Mouse (Mus musculus): ENCODE results near the gene Prcc. TPM values are rescaled to one million over a fixed set of nuclear protein-coding genes. Genes with fewer than 3 reads are reported as not detected.
A peak's percentile ranks its signal among the peaks of the same experiment; 100 is the strongest.
"Not testable (repeated sequence)": the region's sequence is repeated elsewhere in the genome, so short reads cannot be mapped to it uniquely, and the experiment has no call there.

The Prcc gene
- polyA plus RNA-seq, 1 experiment, result 30.7 TPM

- TF ChIP-seq POLR2A (IDR thresholded peaks at IDR 0.05; ENCODE audit: borderline replicate concordance, extremely low read depth, low read depth, low read length) (no peak), CTCF (IDR thresholded peaks at IDR 0.05; ENCODE audit: insufficient read depth, low read length) (no peak)
- H3K4me1 ChIP-seq (ENCODE audit: control insufficient read depth, insufficient read depth, low read length), result no peaks in the 10 kb centered on the region
- H3K4me3 ChIP-seq (replicated peaks; ENCODE audit: extremely low read depth, low read depth, low read length), result no peak overlapping the region
- 64% methylated on average over 3 of the region's 3 CpGs for WGBS
- no peak for DNase-seq
Observed at GRCm38 (mm10) chr3:87891481-87891880, 6.1 kb upstream of the Prcc start.

GRCm38 (mm10) chr3:87887400-87887799 lies 2.0 kb upstream of the Prcc start:
- DNase-seq; H3K4me1 ChIP-seq (ENCODE audit: control insufficient read depth, insufficient read depth, low read length); H3K4me3 ChIP-seq (replicated peaks; ENCODE audit: extremely low read depth, low read depth, low read length): not testable (repeated sequence)
- 72% methylated on average over 4 of the region's 4 CpGs for WGBS

- Histone ChIP-seq H3K4me1 (ENCODE audit: control insufficient read depth, insufficient read depth, low read length) (peaks cover 9% of the 10 kb centered on the region), H3K4me3 (replicated peaks; ENCODE audit: extremely low read depth, low read depth, low read length) (no peak overlapping the region)
- TF ChIP-seq CTCF (IDR thresholded peaks at IDR 0.05; ENCODE audit: insufficient read depth, low read length) (no peak), POLR2A (IDR thresholded peaks at IDR 0.05; ENCODE audit: borderline replicate concordance, extremely low read depth, low read depth, low read length) (no peak)
- no peak for DNase-seq
- 85% methylated on average over 6 of the region's 6 CpGs for WGBS
Observed at GRCm38 (mm10) chr3:87886416-87886815, 1.0 kb upstream of the Prcc start.

- DNase-seq, result peak; percentile 60
- Histone ChIP-seq H3K4me1 (ENCODE audit: control insufficient read depth, insufficient read depth, low read length) (peaks cover 9% of the 10 kb centered on the region), H3K4me3 (replicated peaks; ENCODE audit: extremely low read depth, low read depth, low read length) (peak overlapping the region; percentile 76)
- no peak for TF ChIP-seq CTCF (IDR thresholded peaks at IDR 0.05; ENCODE audit: insufficient read depth, low read length)
- no peak for TF ChIP-seq POLR2A (IDR thresholded peaks at IDR 0.05; ENCODE audit: borderline replicate concordance, extremely low read depth, low read depth, low read length)
- 6% methylated on average over 10 of the region's 10 CpGs for WGBS
Observed at GRCm38 (mm10) chr3:87886004-87886365, 577 bp upstream of the Prcc start.

- no peak for TF ChIP-seq CTCF (IDR thresholded peaks at IDR 0.05; ENCODE audit: insufficient read depth, low read length)
- no peak for TF ChIP-seq POLR2A (IDR thresholded peaks at IDR 0.05; ENCODE audit: borderline replicate concordance, extremely low read depth, low read depth, low read length)
- under 1% methylated on average over 28 of the region's 28 CpGs for WGBS
- H3K4me1 ChIP-seq (ENCODE audit: control insufficient read depth, insufficient read depth, low read length), result peaks cover 9% of the 10 kb centered on the region
- peak; percentile 20 for DNase-seq
- H3K4me3 ChIP-seq (replicated peaks; ENCODE audit: extremely low read depth, low read depth, low read length), result peak overlapping the region; percentile 85
Observed at GRCm38 (mm10) chr3:87884708-87885251, 628 bp downstream of the Prcc start.

- TF ChIP-seq CTCF (IDR thresholded peaks at IDR 0.05; ENCODE audit: insufficient read depth, low read length) (no peak), POLR2A (IDR thresholded peaks at IDR 0.05; ENCODE audit: borderline replicate concordance, extremely low read depth, low read depth, low read length) (no peak)
- H3K4me1 ChIP-seq (ENCODE audit: control insufficient read depth, insufficient read depth, low read length), result peaks cover 9% of the 10 kb centered on the region
- no peak for DNase-seq
- WGBS, result 2% methylated on average over 3 of the region's 3 CpGs
- peak overlapping the region; percentile 85 for H3K4me3 ChIP-seq (replicated peaks; ENCODE audit: extremely low read depth, low read depth, low read length)
Observed at GRCm38 (mm10) chr3:87884291-87884690, 1.1 kb downstream of the Prcc start.

GRCm38 (mm10) chr3:87877730-87878129 lies 7.7 kb downstream of the Prcc start:
- H3K4me3 ChIP-seq (replicated peaks; ENCODE audit: extremely low read depth, low read depth, low read length), result no peak overlapping the region
- no peak for DNase-seq
- WGBS, result 79% methylated on average over 4 of the region's 4 CpGs
- H3K4me1 ChIP-seq (ENCODE audit: control insufficient read depth, insufficient read depth, low read length), result no peaks in the 10 kb centered on the region; the same call in 1 of the 2 replicates
- no peak for TF ChIP-seq POLR2A (IDR thresholded peaks at IDR 0.05; ENCODE audit: borderline replicate concordance, extremely low read depth, low read depth, low read length)
- TF ChIP-seq CTCF (IDR thresholded peaks at IDR 0.05; ENCODE audit: insufficient read depth, low read length), result no peak

GRCm38 (mm10) chr3:87864111-87864510 lies 21.3 kb downstream of the Prcc start:
- H3K4me1 ChIP-seq (ENCODE audit: control insufficient read depth, insufficient read depth, low read length); H3K4me3 ChIP-seq (replicated peaks; ENCODE audit: extremely low read depth, low read depth, low read length); DNase-seq: not testable (repeated sequence)
- WGBS, result 90% methylated on average over 4 of the region's 4 CpGs

GRCm38 (mm10) chr3:87859813-87860212 lies 25.6 kb downstream of the Prcc start:
- H3K4me1 ChIP-seq (ENCODE audit: control insufficient read depth, insufficient read depth, low read length), result no peaks in the 10 kb centered on the region
- no peak overlapping the region for H3K4me3 ChIP-seq (replicated peaks; ENCODE audit: extremely low read depth, low read depth, low read length)
- WGBS, result 26% methylated on average over 3 of the region's 3 CpGs
- TF ChIP-seq POLR2A (IDR thresholded peaks at IDR 0.05; ENCODE audit: borderline replicate concordance, extremely low read depth, low read depth, low read length) (no peak), CTCF (IDR thresholded peaks at IDR 0.05; ENCODE audit: insufficient read depth, low read length) (peak; percentile 68)
- peak; percentile 41 for DNase-seq

GRCm38 (mm10) chr3:87857666-87858065 lies 27.7 kb downstream of the Prcc start:
- no peak for DNase-seq
- TF ChIP-seq CTCF (IDR thresholded peaks at IDR 0.05; ENCODE audit: insufficient read depth, low read length), result no peak
- no peak for TF ChIP-seq POLR2A (IDR thresholded peaks at IDR 0.05; ENCODE audit: borderline replicate concordance, extremely low read depth, low read depth, low read length)
- no peaks in the 10 kb centered on the region for H3K4me1 ChIP-seq (ENCODE audit: control insufficient read depth, insufficient read depth, low read length)
- H3K4me3 ChIP-seq (replicated peaks; ENCODE audit: extremely low read depth, low read depth, low read length), result no peak overlapping the region
- 91% methylated on average over 8 of the region's 8 CpGs for WGBS

GRCm38 (mm10) chr3:87855936-87856335 lies 29.5 kb downstream of the Prcc start:
- no peak for DNase-seq
- 63% methylated on average over 8 of the region's 8 CpGs for WGBS

More at GRCm38 (mm10) chr3:87855936-87856335, 29.5 kb downstream of the Prcc start:
- Histone ChIP-seq H3K4me1 (ENCODE audit: control insufficient read depth, insufficient read depth, low read length) (no peaks in the 10 kb centered on the region), H3K4me3 (replicated peaks; ENCODE audit: extremely low read depth, low read depth, low read length) (no peak overlapping the region)
- TF ChIP-seq CTCF (IDR thresholded peaks at IDR 0.05; ENCODE audit: insufficient read depth, low read length) (no peak), POLR2A (IDR thresholded peaks at IDR 0.05; ENCODE audit: borderline replicate concordance, extremely low read depth, low read depth, low read length) (no peak)
